Mouse (Mus musculus): ENCODE results near the gene Pnp2. TPM values are rescaled to one million over a fixed set of nuclear protein-coding genes. Genes with fewer than 3 reads are reported as not detected.
"Not testable (repeated sequence)": the region's sequence is repeated elsewhere in the genome, so short reads cannot be mapped to it uniquely, and the experiment has no call there.

Pnp2 gene
- total RNA-seq (2022), result under 1 TPM in 3 of 4 experiments, not detected in 1; 0.29 to 0.64 (median 0.52) TPM

GRCm38 (mm10) chr14:50955942-50956508 lies at the start of gene Pnp2:
Gene Pnp2, plus strand, starts transcription at chr14:50955992.
- DNase-seq (ENCODE audit: low spot score in 2 of 2), result peak; percentile 16 to 33

- no peak for DNase-seq (ENCODE audit: low spot score in 2 of 2)
Observed at GRCm38 (mm10) chr14:50908126-50908525, 47.7 kb upstream of the Pnp2 start.

GRCm38 (mm10) chr14:50911356-50911755 lies 44.4 kb upstream of the Pnp2 start:
- DNase-seq (ENCODE audit: low spot score in 2 of 2), result no peak

GRCm38 (mm10) chr14:50923437-50923836 lies 32.4 kb upstream of the Pnp2 start:
- DNase-seq (ENCODE audit: low spot score in 2 of 2), result not testable (repeated sequence)

- peak; percentile 95 to 97 for DNase-seq (ENCODE audit: low spot score in 2 of 2)
Observed at GRCm38 (mm10) chr14:50924281-50925064, 31.3 kb upstream of the Pnp2 start, which contains the start of the genes Osgep and Apex1. Gene Osgep, minus strand, starts transcription at chr14:50924893. Gene Apex1, plus strand, starts transcription at chr14:50924968.

GRCm38 (mm10) chr14:50925111-50925920 lies 30.5 kb upstream of the Pnp2 start:
- DNase-seq (ENCODE audit: low spot score in 2 of 2), result no peak

GRCm38 (mm10) chr14:50927366-50927765 lies 28.4 kb upstream of the Pnp2 start:
- DNase-seq (ENCODE audit: low spot score in 2 of 2), result no peak

GRCm38 (mm10) chr14:50929951-50930350 lies 25.8 kb upstream of the Pnp2 start:
- no peak for DNase-seq (ENCODE audit: low spot score in 2 of 2)

GRCm38 (mm10) chr14:50930377-50930753 lies 25.4 kb upstream of the Pnp2 start:
- peak in 1 of 2 experiments; percentile 64 for DNase-seq (ENCODE audit: low spot score in 2 of 2)

- peak; percentile 98 to 99 for DNase-seq (ENCODE audit: low spot score in 2 of 2)
Observed at GRCm38 (mm10) chr14:50930754-50931492, 24.9 kb upstream of the Pnp2 start, which contains the start of the genes Pip4p1 and Pnp. Gene Pip4p1, minus strand, starts transcription at chr14:50930856. Gene Pnp, plus strand, starts transcription at chr14:50931082.

- no peak for DNase-seq (ENCODE audit: low spot score in 2 of 2)
Observed at GRCm38 (mm10) chr14:50931493-50932020, 24.2 kb upstream of the Pnp2 start.

GRCm38 (mm10) chr14:50936649-50937048 lies 19.1 kb upstream of the Pnp2 start:
- DNase-seq (ENCODE audit: low spot score in 2 of 2), result no peak

GRCm38 (mm10) chr14:50938119-50938908 lies 17.5 kb upstream of the Pnp2 start:
- no peak for DNase-seq (ENCODE audit: low spot score in 2 of 2)

GRCm38 (mm10) chr14:50938940-50939339 lies 16.9 kb upstream of the Pnp2 start:
- DNase-seq (ENCODE audit: low spot score in 2 of 2), result no peak

- DNase-seq (ENCODE audit: low spot score in 2 of 2), result peak; percentile 91 to 92
Observed at GRCm38 (mm10) chr14:50943932-50944667, 11.7 kb upstream of the Pnp2 start, which contains the start of gene Gm49342. Gene Gm49342, plus strand, starts transcription at chr14:50944517.

GRCm38 (mm10) chr14:50944668-50945033 lies 11.1 kb upstream of the Pnp2 start:
- not testable (repeated sequence) for DNase-seq (ENCODE audit: low spot score in 2 of 2)

- DNase-seq (ENCODE audit: low spot score in 2 of 2), result not testable (repeated sequence)
Observed at GRCm38 (mm10) chr14:50945081-50945480, 10.7 kb upstream of the Pnp2 start.

- not testable (repeated sequence) for DNase-seq (ENCODE audit: low spot score in 2 of 2)
Observed at GRCm38 (mm10) chr14:50945526-50945925, 10.3 kb upstream of the Pnp2 start.

- DNase-seq (ENCODE audit: low spot score in 2 of 2), result no peak
Observed at GRCm38 (mm10) chr14:50955487-50955886, 305 bp upstream of the Pnp2 start.

Measured in gastrocnemius, adult 8-10 months (tissue).